Mouse (Mus musculus): Measurements from ENCODE around the gene Coil. TPM values are rescaled to one million over a fixed set of nuclear protein-coding genes. Genes with fewer than 3 reads are reported as not detected.

The Coil gene
- polyA plus RNA-seq, 1 experiment from 2014 or later = 6.5 TPM

- Histone ChIP-seq H3K4me1 (ENCODE audit: control insufficient read depth in 2 of 2, insufficient read depth in 2 of 2, low read length in 2 of 2) (peaks cover 18 to 26% of the 10 kb centered on the region in 2 experiments), H3K4me2 (ENCODE audit: low read length) (no peak overlapping the region)
- WGBS = 36% methylated on average over 8 of the region's 8 CpGs
Observed at GRCm38 (mm10) chr11:89022120-89022731, 52.2 kb downstream of the Coil start.

GRCm38 (mm10) chr11:89023477-89023876 lies 53.4 kb downstream of the Coil start:
- H3K36me3 ChIP-seq (ENCODE audit: control insufficient read depth, insufficient read depth, low read length) = peaks cover 10% of the 10 kb centered on the region; the same call in 1 of the 2 replicates
- no peaks in the 10 kb centered on the region for H3K27me3 ChIP-seq (ENCODE audit: control insufficient read depth, insufficient read depth, low read length)
- no peak overlapping the region for H3K9ac ChIP-seq (ENCODE audit: low read length)
- H3K4me1 ChIP-seq (ENCODE audit: control insufficient read depth in 2 of 2, insufficient read depth in 2 of 2, low read length in 2 of 2) = peaks cover 21 to 30% of the 10 kb centered on the region in 2 experiments
- no peak overlapping the region for H3K4me3 ChIP-seq (ENCODE audit: control insufficient read depth in 1 of 2, insufficient read depth in 1 of 2, low read depth in 1 of 2, low read length in 2 of 2)
- H3K4me2 ChIP-seq (ENCODE audit: low read length) = no peak overlapping the region
- H3K9me3 ChIP-seq (ENCODE audit: control insufficient read depth, low read length) = no peaks in the 10 kb centered on the region
- ATAC-seq (ENCODE audit: insufficient number of reproducible peaks, insufficient read depth, low FRiP score, low read depth) = no peak
- peak overlapping the region; percentile 34 to 65; a peak in 2 of 4 replicates for H3K27ac ChIP-seq (replicated peaks in 1 of 2; ENCODE audit: control insufficient read depth in 1 of 2, insufficient read depth in 1 of 2, low read depth in 2 of 2, low read length in 2 of 2)
- 56% methylated on average over 10 of the region's 10 CpGs for WGBS

More at GRCm38 (mm10) chr11:89022120-89022731, 52.2 kb downstream of the Coil start:
- ATAC-seq (ENCODE audit: insufficient number of reproducible peaks, insufficient read depth, low FRiP score, low read depth) = no peak
- Histone ChIP-seq H3K9ac (ENCODE audit: low read length) (no peak overlapping the region), H3K9me3 (ENCODE audit: control insufficient read depth, low read length) (no peaks in the 10 kb centered on the region), H3K36me3 (ENCODE audit: control insufficient read depth, insufficient read depth, low read length) (peaks cover 22% of the 10 kb centered on the region), H3K27me3 (ENCODE audit: control insufficient read depth, insufficient read depth, low read length) (no peaks in the 10 kb centered on the region), H3K4me3 (ENCODE audit: control insufficient read depth in 1 of 2, insufficient read depth in 1 of 2, low read depth in 1 of 2, low read length in 2 of 2) (no peak overlapping the region), H3K27ac (replicated peaks in 1 of 2; ENCODE audit: control insufficient read depth in 1 of 2, insufficient read depth in 1 of 2, low read depth in 2 of 2, low read length in 2 of 2) (no peak overlapping the region)

GRCm38 (mm10) chr11:89024181-89024881 lies 54.3 kb downstream of the Coil start:
- Histone ChIP-seq H3K36me3 (ENCODE audit: control insufficient read depth, insufficient read depth, low read length) (0 out of 2 replicates have a peak, but pooled peaks cover 2% of the 10 kb centered on the region), H3K4me2 (ENCODE audit: low read length) (peak overlapping the region; percentile 18; the same call in 1 of the 2 replicates), H3K9me3 (ENCODE audit: control insufficient read depth, low read length) (no peaks in the 10 kb centered on the region), H3K27me3 (ENCODE audit: control insufficient read depth, insufficient read depth, low read length) (no peaks in the 10 kb centered on the region), H3K27ac (replicated peaks in 1 of 2; ENCODE audit: control insufficient read depth in 1 of 2, insufficient read depth in 1 of 2, low read depth in 2 of 2, low read length in 2 of 2) (peak overlapping the region; percentile 62 to 65), H3K4me3 (ENCODE audit: control insufficient read depth in 1 of 2, insufficient read depth in 1 of 2, low read depth in 1 of 2, low read length in 2 of 2) (no peak overlapping the region), H3K9ac (ENCODE audit: low read length) (no peak overlapping the region), H3K4me1 (ENCODE audit: control insufficient read depth in 2 of 2, insufficient read depth in 2 of 2, low read length in 2 of 2) (peaks cover 22 to 39% of the 10 kb centered on the region in 2 experiments)
- ATAC-seq (ENCODE audit: insufficient number of reproducible peaks, insufficient read depth, low FRiP score, low read depth) = peak; percentile 34; the same call in 1 of the 2 replicates
- 42% methylated on average over 11 of the region's 11 CpGs for WGBS

- Histone ChIP-seq H3K9me3 (ENCODE audit: control insufficient read depth, low read length) (no peaks in the 10 kb centered on the region), H3K4me3 (ENCODE audit: control insufficient read depth in 1 of 2, insufficient read depth in 1 of 2, low read depth in 1 of 2, low read length in 2 of 2) (no peak overlapping the region), H3K4me2 (ENCODE audit: low read length) (no peak overlapping the region), H3K4me1 (ENCODE audit: control insufficient read depth in 2 of 2, insufficient read depth in 2 of 2, low read length in 2 of 2) (peaks cover 22 to 41% of the 10 kb centered on the region in 2 experiments), H3K36me3 (ENCODE audit: control insufficient read depth, insufficient read depth, low read length) (no peaks in the 10 kb centered on the region), H3K27ac (replicated peaks in 1 of 2; ENCODE audit: control insufficient read depth in 1 of 2, insufficient read depth in 1 of 2, low read depth in 2 of 2, low read length in 2 of 2) (no peak overlapping the region), H3K9ac (ENCODE audit: low read length) (no peak overlapping the region), H3K27me3 (ENCODE audit: control insufficient read depth, insufficient read depth, low read length) (no peaks in the 10 kb centered on the region)
- ATAC-seq (ENCODE audit: insufficient number of reproducible peaks, insufficient read depth, low FRiP score, low read depth) = no peak
- WGBS = 72% methylated on average over 3 of the region's 3 CpGs
Observed at GRCm38 (mm10) chr11:89025603-89026002, 55.6 kb downstream of the Coil start.

- Histone ChIP-seq H3K9ac (ENCODE audit: low read length) (no peak overlapping the region), H3K27me3 (ENCODE audit: control insufficient read depth, insufficient read depth, low read length) (no peaks in the 10 kb centered on the region), H3K9me3 (ENCODE audit: control insufficient read depth, low read length) (no peaks in the 10 kb centered on the region), H3K4me1 (ENCODE audit: control insufficient read depth in 2 of 2, insufficient read depth in 2 of 2, low read length in 2 of 2) (peaks cover 18 to 39% of the 10 kb centered on the region in 2 experiments), H3K4me3 (ENCODE audit: control insufficient read depth in 1 of 2, insufficient read depth in 1 of 2, low read depth in 1 of 2, low read length in 2 of 2) (no peak overlapping the region), H3K36me3 (ENCODE audit: control insufficient read depth, insufficient read depth, low read length) (no peaks in the 10 kb centered on the region), H3K4me2 (ENCODE audit: low read length) (no peak overlapping the region), H3K27ac (replicated peaks in 1 of 2; ENCODE audit: control insufficient read depth in 1 of 2, insufficient read depth in 1 of 2, low read depth in 2 of 2, low read length in 2 of 2) (no peak overlapping the region)
- WGBS = 86% methylated on average over 3 of the region's 3 CpGs
- ATAC-seq (ENCODE audit: insufficient number of reproducible peaks, insufficient read depth, low FRiP score, low read depth) = no peak
Observed at GRCm38 (mm10) chr11:89026117-89026516, 56.1 kb downstream of the Coil start.

GRCm38 (mm10) chr11:89027955-89028361 lies 57.9 kb downstream of the Coil start:
- Histone ChIP-seq H3K9me3 (ENCODE audit: control insufficient read depth, low read length) (0 out of 2 replicates have a peak, but pooled peaks cover 2% of the 10 kb centered on the region), H3K9ac (ENCODE audit: low read length) (no peak overlapping the region), H3K4me2 (ENCODE audit: low read length) (no peak overlapping the region), H3K4me1 (ENCODE audit: control insufficient read depth in 2 of 2, insufficient read depth in 2 of 2, low read length in 2 of 2) (peaks cover 14 to 29% of the 10 kb centered on the region in 2 experiments), H3K27ac (replicated peaks in 1 of 2; ENCODE audit: control insufficient read depth in 1 of 2, insufficient read depth in 1 of 2, low read depth in 2 of 2, low read length in 2 of 2) (no peak overlapping the region), H3K36me3 (ENCODE audit: control insufficient read depth, insufficient read depth, low read length) (no peaks in the 10 kb centered on the region), H3K4me3 (ENCODE audit: control insufficient read depth in 1 of 2, insufficient read depth in 1 of 2, low read depth in 1 of 2, low read length in 2 of 2) (no peak overlapping the region), H3K27me3 (ENCODE audit: control insufficient read depth, insufficient read depth, low read length) (no peaks in the 10 kb centered on the region)
- WGBS = 71% methylated on average over 10 of the region's 10 CpGs
- no peak for ATAC-seq (ENCODE audit: insufficient number of reproducible peaks, insufficient read depth, low FRiP score, low read depth)

- no peak overlapping the region for H3K4me3 ChIP-seq (ENCODE audit: control insufficient read depth in 1 of 2, insufficient read depth in 1 of 2, low read depth in 1 of 2, low read length in 2 of 2)
- WGBS = 13% methylated on average over 10 of the region's 10 CpGs
- no peak overlapping the region; the same call in 1 of the 2 replicates for H3K4me2 ChIP-seq (ENCODE audit: low read length)
- H3K4me1 ChIP-seq (ENCODE audit: control insufficient read depth in 2 of 2, insufficient read depth in 2 of 2, low read length in 2 of 2) = peaks cover 11 to 23% of the 10 kb centered on the region in 2 experiments
- H3K27me3 ChIP-seq (ENCODE audit: control insufficient read depth, insufficient read depth, low read length) = no peaks in the 10 kb centered on the region
- H3K9ac ChIP-seq (ENCODE audit: low read length) = no peak overlapping the region
- ATAC-seq (ENCODE audit: insufficient number of reproducible peaks, insufficient read depth, low FRiP score, low read depth) = peak; percentile 53
- H3K27ac ChIP-seq (replicated peaks in 1 of 2; ENCODE audit: control insufficient read depth in 1 of 2, insufficient read depth in 1 of 2, low read depth in 2 of 2, low read length in 2 of 2) = peak overlapping the region; percentile 27 to 61; a peak in 2 of 4 replicates
- no peaks in the 10 kb centered on the region for H3K36me3 ChIP-seq (ENCODE audit: control insufficient read depth, insufficient read depth, low read length)
- H3K9me3 ChIP-seq (ENCODE audit: control insufficient read depth, low read length) = 0 out of 2 replicates have a peak, but pooled peaks cover 2% of the 10 kb centered on the region
Observed at GRCm38 (mm10) chr11:89028871-89029405, 58.9 kb downstream of the Coil start.
